Mouse (Mus musculus) liver, embryonic 12.5 days (tissue): ENCODE results near the gene Mrps33. TPM values are rescaled to one million over a fixed set of nuclear protein-coding genes. Genes with fewer than 3 reads are reported as not detected.

Experiments
- ATAC-seq: fragments of 200-750 bp; cut with Nextera tagmentation; 2 replicates; pipeline ENCODE4 v1.8.0; 2017; ENCODE audit warnings: moderate number of reproducible peaks, mild to moderate bottlenecking, moderate library complexity
- H3K27ac ChIP-seq: fragments of 300-500 bp; sonication (generic); 2 replicates; pipeline ENCODE4 v1.5.1; 2016; ENCODE audit warnings: mild to moderate bottlenecking
- H3K27me3 ChIP-seq: fragments of 300-500 bp; sonication (generic); replicated peaks from 2 replicates; pipeline ENCODE4 v1.6.1; 2016; ENCODE audit warnings: mild to moderate bottlenecking, moderate library complexity
- H3K36me3 ChIP-seq: fragments of 300-500 bp; sonication (generic); 2 replicates; pipeline ENCODE4 v1.6.1; 2016; ENCODE audit warnings: mild to moderate bottlenecking, moderate library complexity
- H3K4me1 ChIP-seq: fragments of 300-500 bp; sonication (generic); 2 replicates; pipeline ENCODE4 v1.6.1; 2016
- H3K4me2 ChIP-seq: fragments of 300-500 bp; sonication (generic); 2 replicates; pipeline ENCODE4 v1.6.1; 2016; ENCODE audit warnings: mild to moderate bottlenecking, moderate library complexity
- H3K4me3 ChIP-seq: fragments of 300-500 bp; sonication (generic); 2 replicates; pipeline ENCODE4 v1.5.1; 2016; ENCODE audit warnings: mild to moderate bottlenecking, moderate library complexity
- H3K9ac ChIP-seq: fragments of 300-500 bp; sonication (generic); 2 replicates; pipeline ENCODE4 v1.6.1; 2016; ENCODE audit warnings: mild to moderate bottlenecking, moderate library complexity
- H3K9me3 ChIP-seq: fragments of 300-500 bp; sonication (generic); replicated peaks from 2 replicates; pipeline ENCODE4 v1.6.1; 2016; ENCODE audit warnings: mild to moderate bottlenecking, moderate library complexity
- WGBS: fragments of 180-500 bp; shearing (Covaris S2); methylation state at CpG from one replicate; pipeline ENCODE4 v1.1.7; 2016; ENCODE audit not compliant: insufficient replicate concordance; 5-methylcytosine and 5-hydroxymethylcytosine counted together
- polyA plus RNA-seq: library from polyadenylated mRNA; unstranded; fragments of >200 nt; fragmentation: Nextera tagmentation; extraction: Ambion mirVana; gene quantifications from 2 replicates; pipeline ENCODE4 v1.2.1, GENCODE M21; 2016

The Mrps33 gene
- polyA plus RNA-seq, 1 experiment from 2014 or later: 110 TPM

DNA sequence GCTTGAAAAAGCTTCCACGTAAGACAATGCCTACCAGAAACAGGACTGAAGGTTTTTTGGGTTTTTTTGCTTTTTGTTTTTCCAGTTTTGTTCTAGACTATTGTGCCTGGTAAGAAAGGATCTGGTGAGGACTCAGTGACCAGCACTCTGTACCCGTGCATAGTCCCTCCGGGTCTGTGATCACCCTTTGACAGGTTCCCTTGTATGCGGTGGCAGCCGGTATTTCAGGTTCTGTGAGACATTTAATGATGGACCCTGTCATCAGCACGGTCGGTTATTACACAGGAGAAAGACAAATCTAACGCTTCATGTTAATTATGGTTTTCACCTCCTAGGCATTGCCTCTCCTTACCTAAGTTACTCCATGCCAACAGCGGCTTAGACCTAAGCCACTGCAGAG, 35.8 kb downstream of the Mrps33 start:
- ATAC-seq: no peak
- no peaks in the 10 kb centered on the region for H3K4me1 ChIP-seq

GRCm38 (mm10) chr6:39757229-39757628, 53.6 kb downstream of the Mrps33 start:
- no peaks in the 10 kb centered on the region for H3K36me3 ChIP-seq
- WGBS: 67% methylated on average over 2 of the region's 2 CpGs
- no peak overlapping the region for H3K27ac ChIP-seq
- ATAC-seq: no peak
- H3K9ac ChIP-seq: no peak overlapping the region
- H3K4me2 ChIP-seq: no peak overlapping the region
- H3K4me3 ChIP-seq: no peak overlapping the region
- H3K9me3 ChIP-seq: no peaks in the 10 kb centered on the region
- H3K27me3 ChIP-seq: peaks cover 8% of the 10 kb centered on the region
- H3K4me1 ChIP-seq: no peaks in the 10 kb centered on the region

More for the DNA sequence above, 35.8 kb downstream of the Mrps33 start:
- no peak overlapping the region for H3K27ac ChIP-seq
- no peak overlapping the region for H3K9ac ChIP-seq
- 75% methylated on average over 9 of the region's 9 CpGs for WGBS
- no peaks in the 10 kb centered on the region for H3K27me3 ChIP-seq
- no peaks in the 10 kb centered on the region for H3K36me3 ChIP-seq
- no peaks in the 10 kb centered on the region for H3K9me3 ChIP-seq
- H3K4me2 ChIP-seq: no peak overlapping the region
- no peak overlapping the region for H3K4me3 ChIP-seq

Other genes with a start within 250 kb of the Mrps33 start
- 11.9 and 13.1 TPM in 2 replicates for gene Adck2, start 237.1 kb downstream of the Mrps33 start, polyA plus RNA-seq
- 0.89 and 1.5 TPM in 2 replicates for gene Gm42420, start 225.2 kb downstream of the Mrps33 start, polyA plus RNA-seq
- gene Ndufb2, start 218.4 kb downstream of the Mrps33 start, polyA plus RNA-seq: 252 and 269 TPM in 2 replicates
- gene Braf, start 85.5 kb downstream of the Mrps33 start, polyA plus RNA-seq: 10.7 and 11.0 TPM in 2 replicates
- not detected in 2 replicates for gene Tmem178b, start 62.3 kb upstream of the Mrps33 start, polyA plus RNA-seq